Mouse (Mus musculus) cerebellum, adult 2 months (tissue): ENCODE measurements around the gene Rnd1.

Experiments
- CTCF ChIP-seq: fragments of 200-500 bp; IDR thresholded peaks from 2 replicates; pipeline ENCODE4 v1.5.1; 2011; ENCODE audit warnings: low read depth, mild to moderate bottlenecking, control low read depth, low read length, moderate library complexity, borderline replicate concordance; ENCODE audit not compliant: insufficient read depth
- POLR2A ChIP-seq: fragments of 200-500 bp; IDR thresholded peaks from 2 replicates; pipeline ENCODE4 v1.6.1; 2011; ENCODE audit warnings: low read length, control low read depth, borderline replicate concordance; ENCODE audit not compliant: insufficient read depth

GRCm38 (mm10) chr15:98691486-98692147 is 14.4 kb upstream of the Rnd1 start:
- TF ChIP-seq CTCF, result no peak
- TF ChIP-seq POLR2A, result no peak
